Mouse (Mus musculus) adrenal gland, adult 8-10 months (tissue): ENCODE measurements around the gene Mlec. TPM values are rescaled to one million over a fixed set of nuclear protein-coding genes. Genes with fewer than 3 reads are reported as not detected.
A peak's percentile ranks its signal among the peaks of the same experiment; 100 is the strongest.

Experiments
- DNase-seq: peaks from one replicate; pipeline ENCODE4 v3.0.0; 2022
- total RNA-seq, 4 experiments: library from RNA; stranded (reverse); gene quantifications; 2 replicates each; pipeline ENCODE4 v1.2.4; 2022

Mlec gene
- total RNA-seq = 100 to 1,000 TPM; 207 to 274 (median 239) TPM

DNA sequence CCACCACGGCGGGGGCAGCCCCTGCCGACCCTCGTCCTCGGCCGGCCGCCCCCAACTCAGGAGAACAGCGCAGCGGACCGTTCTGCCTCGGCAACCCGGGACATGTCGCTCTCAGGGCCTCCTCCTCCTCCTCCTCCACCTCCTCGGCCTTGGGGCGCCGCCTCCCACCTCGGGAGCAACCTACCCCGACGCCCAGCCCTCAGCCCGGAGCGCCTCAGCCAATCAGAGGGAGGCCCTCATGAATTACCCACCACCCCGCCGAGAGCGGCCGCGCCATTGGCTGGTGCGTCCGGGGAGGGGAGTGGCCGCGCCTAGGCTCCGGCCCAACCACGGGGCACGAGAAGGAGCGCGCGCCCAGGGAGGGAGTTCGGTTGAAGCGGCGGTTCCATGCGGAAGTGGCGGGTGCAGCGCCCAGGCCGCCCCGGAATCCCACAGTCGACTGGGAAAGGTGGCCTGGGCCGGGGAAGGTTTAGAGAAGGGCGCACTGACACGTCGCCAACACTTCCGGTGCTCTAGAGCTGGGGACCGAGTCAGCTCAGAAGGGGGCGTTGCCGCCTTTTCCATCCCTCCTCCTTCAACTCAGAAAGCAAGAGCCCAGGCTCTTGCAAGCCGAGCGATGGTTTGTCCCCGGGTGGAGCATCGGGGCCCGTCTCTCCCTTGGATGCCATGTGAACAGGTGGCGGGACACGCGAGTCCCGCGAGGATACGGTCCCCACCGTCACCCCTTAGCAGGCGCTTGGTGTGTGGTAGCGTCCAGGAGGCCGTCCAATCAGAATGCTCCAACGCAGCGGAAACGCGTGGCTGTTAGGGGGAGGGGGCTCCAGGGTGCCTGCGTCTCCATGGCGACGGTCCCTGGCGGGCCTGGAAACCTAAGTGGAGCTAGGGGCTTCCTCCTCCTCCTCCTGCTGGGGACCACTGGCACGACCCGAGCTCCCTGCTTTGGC is at the start of gene Mlec:
Gene Mlec, minus strand, starts transcription at position 140 of the 944 bp plus-strand sequence.
- peak; percentile 99 for DNase-seq

DNA sequence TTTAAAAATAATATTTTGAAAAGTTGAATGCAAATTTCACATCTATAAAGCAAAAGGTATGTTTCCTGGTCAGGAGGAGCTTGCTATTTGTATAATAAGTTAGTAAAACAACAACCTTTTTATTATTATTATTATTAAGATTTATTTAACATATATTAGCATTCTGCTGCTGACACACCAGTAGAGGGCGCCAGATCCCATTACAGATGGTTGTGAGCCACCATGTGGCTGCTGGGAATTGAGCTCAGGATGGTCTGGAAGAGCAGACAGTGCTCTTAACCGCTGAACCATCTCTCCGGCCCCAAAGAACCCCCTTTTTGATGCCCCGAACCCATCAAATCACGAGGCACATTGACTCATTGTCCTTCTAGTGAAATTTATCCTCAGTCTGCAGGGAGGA is 49.3 kb upstream of the Mlec start:
- no peak for DNase-seq

DNA sequence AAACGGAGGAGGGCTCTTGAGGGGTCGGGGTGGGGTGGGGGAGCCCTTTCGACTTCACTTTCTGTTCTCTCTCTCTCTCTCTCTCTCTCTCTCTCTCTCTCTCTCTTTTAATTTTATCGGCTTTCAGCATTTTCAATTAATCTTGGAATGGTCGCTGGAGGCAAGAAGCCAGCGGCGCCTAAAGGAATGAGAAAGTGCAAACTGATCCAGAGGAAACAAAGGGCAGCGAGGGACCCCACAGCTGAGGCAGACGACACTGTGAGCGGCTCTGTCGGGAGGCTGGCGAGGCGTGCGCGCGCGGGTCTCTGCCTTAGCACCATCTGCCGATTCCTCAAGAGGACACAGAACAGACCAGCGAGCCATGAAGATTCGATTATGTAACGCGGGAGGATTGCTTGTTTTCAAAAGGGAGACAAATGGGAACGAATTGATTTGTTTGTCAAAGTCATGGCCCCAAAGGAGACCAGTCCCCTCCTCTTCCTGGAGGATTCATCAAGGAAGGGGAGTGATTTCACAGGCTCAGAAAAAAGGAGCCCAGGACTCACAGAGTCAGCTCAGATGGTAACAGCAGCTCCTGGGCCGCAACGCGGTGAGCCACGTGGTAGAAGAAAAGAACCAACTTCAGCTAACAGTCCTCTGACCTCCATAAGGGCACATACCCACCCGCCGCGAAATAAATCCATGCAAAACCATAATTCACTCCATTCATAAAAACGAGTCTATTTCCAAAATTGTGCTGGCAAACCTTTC is 46.8 kb upstream of the Mlec start:
- no peak for DNase-seq

GRCm38 (mm10) chr5:115203735-115204561 is 46.0 kb upstream of the Mlec start:
- no peak for DNase-seq

DNA sequence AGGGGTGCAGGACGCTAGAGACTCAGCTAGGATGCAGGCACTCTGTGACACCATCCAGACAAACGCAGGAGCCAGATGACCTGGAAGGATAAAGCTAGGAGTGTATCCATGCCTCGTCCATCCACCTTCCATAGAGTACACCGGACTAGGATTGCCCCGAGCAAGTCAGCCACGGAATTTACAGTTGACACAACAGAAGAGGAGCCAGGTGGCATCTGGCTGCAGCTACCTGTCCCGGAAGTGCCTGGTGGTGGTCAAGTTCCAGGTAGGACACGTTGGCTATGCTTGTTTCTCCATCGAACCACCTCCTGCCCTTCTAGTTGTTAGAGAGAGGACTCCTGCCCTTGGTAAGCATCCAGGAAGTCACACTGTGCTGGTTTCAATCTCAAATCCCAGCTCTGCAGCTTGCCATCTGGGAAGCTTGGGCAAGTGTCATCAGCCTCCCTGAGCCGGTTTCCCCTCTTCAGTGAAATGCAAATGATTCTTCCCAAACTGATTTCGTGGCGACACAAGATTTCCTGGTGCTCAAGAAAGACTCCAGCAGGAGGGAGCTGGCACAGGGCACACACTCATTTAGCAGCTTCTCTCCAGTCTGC is 36.7 kb upstream of the Mlec start:
- DNase-seq = no peak

DNA sequence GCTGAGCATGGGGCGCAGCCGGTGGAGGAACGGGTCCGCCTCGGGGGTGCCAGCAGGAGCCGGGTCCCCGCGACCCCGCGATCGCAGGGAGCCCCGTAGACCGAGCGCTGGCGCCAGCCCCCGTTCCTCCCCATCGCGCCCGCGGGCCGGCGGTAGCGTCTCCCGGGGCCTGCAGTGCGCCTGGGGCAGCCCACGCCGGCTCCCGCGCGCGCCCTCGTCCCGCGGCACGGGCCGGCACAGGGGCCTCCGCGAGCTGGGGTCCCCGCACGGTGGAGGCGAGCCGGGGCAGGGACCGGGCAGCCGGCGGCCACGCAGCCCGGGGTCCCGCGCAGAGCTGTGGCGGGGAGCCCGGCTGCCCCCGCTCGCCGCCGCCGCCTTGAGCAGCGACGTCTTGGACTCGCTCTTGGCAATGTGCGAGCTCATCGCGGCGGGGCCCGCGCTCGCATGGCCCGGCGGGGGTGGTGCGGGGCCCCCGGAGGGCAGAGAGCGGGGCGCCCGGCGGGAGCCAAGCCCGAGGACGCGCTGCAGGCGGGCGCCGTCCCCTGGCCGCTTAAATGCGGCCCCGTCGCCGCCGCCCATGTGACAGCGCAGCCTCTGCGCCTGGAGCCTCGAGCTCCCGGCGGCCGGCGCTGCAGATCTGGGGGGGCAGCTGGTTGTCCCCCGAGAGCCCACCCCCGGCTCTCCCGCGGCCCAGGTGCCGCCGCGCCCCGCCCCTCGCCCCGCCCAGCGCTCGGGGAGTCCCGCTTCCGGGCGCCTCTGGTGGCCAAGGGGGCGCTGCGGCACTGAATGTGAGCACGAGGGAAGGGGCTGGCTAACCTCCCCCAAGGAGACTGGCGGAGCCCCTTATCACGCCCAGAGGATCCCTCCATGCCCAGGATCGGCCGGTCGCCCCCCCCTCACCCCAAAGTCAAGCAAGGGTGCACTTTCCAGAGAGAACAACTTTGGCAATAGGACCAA is 36.0 kb upstream of the Mlec start, which contains the start of gene Cabp1:
Gene Cabp1, minus strand, starts transcription at position 713 of the 957 bp plus-strand sequence.
- no peak for DNase-seq

GRCm38 (mm10) chr5:115193226-115193625 is 35.2 kb upstream of the Mlec start:
- peak; percentile 68 for DNase-seq

DNA sequence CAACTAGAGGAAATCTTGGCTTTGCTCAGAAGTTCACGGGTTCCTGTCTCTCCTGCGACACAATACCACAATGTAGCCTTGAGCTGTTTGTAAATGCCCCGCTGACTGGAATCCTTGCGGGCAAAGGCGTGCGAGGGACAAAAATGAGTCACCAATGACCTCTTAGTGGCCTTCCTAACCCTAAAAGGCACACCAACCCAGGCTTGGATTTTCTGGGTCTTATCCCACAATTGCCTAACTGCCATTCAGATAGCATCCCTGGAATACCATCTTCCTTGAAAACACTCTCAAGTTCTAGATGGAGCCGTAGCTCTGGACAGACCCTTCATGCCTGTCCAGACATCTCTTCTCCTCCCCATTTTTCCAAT is 34.8 kb upstream of the Mlec start:
- DNase-seq = peak; percentile 62

DNA sequence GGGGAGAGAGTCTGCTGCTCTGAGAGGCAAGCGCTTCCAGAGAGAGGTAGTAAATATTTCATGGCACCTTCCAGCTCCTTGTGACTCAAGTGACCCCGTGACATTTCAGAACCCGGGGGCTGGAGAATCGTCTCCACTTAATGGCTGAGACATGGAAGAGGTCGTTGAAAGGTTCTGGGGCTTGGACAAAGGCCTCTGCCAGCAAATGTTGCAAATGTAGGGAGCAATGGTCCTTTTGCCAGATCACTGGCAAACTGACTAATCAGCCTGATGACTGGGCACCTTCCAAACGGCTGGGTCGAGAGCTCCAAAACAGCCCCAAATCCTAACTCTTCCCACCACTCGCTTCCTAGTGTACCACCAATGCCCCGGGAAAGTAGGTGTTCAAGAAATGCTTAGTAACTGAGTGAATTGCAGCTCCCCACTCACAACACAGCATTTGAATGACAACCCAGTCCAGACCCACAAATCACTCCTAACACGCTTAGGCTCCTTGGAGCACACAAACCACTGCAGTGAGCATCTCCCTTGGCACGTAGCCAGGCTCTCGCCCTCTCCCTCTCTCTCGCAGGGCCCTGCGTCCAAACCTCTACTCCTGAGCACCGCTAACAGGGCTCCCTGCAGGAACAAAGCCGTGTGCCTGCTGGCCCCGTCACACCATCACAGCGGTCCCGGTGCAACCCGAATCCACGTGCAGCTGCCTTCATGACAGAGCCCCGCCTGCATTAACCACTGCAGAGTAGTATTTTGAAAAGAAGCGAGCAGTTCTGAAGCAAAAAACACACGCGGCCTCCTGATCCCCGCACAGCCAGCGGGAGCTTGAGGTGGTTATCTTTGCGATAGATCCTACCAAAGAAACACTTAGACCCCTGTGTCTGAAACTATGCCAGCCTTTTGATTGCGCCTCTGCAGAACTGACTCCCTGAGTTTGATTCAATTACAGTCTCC is 34.2 kb upstream of the Mlec start:
- DNase-seq = no peak

GRCm38 (mm10) chr5:115190081-115190480 is 32.1 kb upstream of the Mlec start:
- DNase-seq = no peak

- no peak for DNase-seq
Measured at GRCm38 (mm10) chr5:115188824-115189223, 30.8 kb upstream of the Mlec start.

DNA sequence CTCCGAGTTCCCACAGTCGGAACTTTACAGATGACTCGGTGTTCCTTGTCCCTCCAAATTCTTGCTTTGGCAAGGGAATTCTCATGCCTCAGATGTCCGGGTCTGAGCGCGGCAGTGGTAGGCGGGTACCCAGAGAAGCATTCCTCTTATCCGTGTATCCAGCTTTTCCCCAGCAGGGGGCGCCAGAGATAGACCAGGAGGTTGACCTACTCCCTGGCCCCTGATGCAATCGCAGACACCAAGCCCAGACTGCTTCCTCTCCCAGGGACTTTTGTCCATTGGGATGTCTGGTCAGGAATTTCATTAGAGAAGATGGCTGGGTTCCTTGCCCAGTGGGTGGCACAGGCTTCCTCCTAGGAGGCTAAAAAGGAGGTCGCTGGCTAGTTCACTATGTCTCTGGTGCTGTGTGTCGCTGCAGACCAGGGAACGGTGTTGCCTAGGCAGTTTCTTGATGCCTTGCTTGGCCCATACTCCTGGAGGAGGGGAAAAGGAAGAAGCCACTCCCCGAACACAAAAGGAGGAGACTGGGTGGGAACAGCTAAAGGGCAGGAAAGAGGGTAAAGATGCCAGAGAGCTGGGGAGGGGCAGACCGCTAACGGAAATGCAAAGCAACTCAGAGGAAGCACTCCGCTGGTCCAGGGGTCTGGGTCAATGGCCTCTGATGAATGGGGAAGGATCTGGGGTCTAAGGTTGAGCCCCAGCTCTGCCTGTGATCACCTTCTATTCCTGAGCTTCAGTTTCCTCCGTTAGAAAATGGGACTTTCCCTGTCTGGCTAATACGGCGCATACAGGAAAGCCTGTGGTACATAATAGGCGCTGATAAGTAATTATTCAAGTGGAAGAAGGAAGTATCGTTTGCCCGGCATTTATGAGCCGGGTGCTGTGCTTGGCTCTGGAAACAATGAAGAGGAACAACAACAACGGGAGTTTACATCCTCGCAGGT is 29.5 kb upstream of the Mlec start:
- peak; percentile 89 for DNase-seq

DNA sequence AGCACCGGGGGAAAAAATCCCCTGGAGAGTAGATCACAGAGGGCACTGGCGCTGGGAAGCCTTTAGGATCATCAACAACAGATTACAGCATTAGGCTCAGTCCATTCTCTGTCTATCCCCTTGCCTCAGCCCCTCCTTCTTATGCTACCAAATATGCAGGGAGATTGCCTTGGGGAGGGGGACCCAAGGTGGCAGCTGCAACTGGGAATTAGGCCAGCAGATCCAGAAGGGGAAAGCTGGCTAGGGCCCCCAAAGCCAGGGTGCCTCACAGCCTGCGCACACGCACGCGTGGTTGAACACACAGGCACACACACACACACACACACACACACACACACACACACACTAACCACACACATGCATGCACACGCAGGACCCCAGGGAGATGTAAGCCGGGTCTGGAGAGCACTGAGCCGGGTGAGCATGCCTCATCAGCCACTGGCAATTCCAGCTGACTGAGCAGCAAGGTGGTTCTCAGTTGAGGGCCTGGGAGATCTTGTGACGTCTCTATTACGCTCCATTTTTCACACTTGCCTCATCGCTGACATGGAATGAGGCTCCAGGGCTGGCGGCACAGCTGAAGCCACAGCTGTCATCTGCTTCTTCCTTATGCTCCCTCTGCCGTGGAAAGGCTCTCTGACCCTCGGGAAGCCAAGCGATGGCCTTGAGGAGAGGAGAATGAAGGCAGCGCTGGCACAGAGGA is 28.5 kb upstream of the Mlec start:
- no peak for DNase-seq

GRCm38 (mm10) chr5:115184726-115185125 is 26.7 kb upstream of the Mlec start:
- no peak for DNase-seq

DNA sequence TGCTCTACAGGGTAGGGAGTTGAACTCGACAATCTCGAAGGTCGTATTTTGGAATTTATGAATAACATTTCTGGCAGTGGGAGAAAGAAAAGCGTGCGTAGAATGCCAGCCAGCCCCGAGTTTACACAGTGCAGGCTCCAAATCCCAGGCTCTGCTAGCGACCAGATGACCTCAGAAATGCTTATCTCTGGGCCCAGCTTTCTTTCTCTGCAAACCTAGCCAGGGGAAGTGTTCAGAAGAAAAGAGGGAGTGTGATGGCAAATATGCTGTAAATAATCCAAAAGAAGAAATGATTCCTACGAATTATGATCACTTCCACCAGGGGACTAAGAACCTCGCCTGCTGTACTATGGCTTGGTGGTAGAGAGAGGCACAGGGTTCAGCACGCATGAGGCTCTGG is 25.5 kb upstream of the Mlec start:
- DNase-seq = no peak

DNA sequence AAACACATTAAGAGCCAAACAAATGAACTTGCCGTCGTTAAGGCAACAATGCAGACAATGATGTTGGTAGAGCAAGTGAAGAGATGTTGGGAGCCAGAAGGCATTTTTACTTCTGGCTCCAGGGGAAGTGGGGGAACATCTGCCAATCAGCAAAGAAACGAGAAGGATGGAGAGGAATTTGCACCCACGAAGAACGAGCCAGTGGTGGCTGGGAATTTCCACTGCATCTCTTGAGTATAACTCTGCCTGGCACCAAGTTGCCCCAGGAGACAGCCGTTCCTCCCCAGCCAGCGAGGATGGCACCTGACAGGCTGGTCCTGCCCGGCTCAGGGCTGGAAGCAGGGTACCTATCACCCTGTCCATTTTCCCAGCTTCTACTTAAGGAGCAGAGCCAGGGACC is 24.9 kb upstream of the Mlec start:
- DNase-seq = no peak

DNA sequence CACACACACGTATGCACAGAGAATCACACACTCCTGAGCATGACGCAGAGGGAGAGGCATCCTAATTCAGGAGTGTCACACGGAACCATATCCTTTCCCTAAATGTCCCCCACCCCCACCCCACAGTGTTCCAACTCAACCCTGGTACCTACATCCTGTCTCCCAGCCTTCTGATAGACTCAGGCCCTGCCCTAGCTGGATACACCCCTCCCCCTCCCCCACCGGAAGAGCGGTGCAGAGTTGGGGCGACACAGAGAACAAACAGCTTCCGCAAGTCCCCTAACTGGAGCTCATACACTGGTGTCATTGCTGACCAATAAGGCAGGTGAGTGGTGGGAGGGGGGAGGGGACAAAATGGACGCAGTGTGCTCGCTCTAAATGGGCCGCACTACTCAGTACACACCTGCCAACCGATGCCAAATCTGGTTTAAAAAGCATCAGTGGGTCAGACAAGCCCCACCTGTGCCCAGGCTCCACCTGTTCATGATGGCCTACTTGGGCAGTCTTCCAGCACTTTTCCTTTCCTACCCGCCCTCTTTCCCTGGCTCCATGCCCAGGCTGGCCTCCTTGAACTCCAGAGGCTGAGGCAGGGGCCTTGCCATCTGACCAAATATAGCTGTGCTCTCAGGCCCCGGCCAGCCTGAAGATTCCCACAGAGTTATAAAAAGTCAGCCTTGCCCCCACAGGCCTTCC is 23.4 kb upstream of the Mlec start:
- DNase-seq = no peak
